Mouse (Mus musculus): Measurements from ENCODE around the gene Map7d1. TPM values are rescaled to one million over a fixed set of nuclear protein-coding genes. Genes with fewer than 3 reads are reported as not detected.

Map7d1 gene
- polyA plus RNA-seq, 1 experiment from 2014 or later: 5.8 TPM

- no peak overlapping the region for H3K9ac ChIP-seq (ENCODE audit: low read depth, low read length)
- H3K4me2 ChIP-seq (ENCODE audit: low read depth, low read length): no peak overlapping the region
- WGBS (ENCODE audit: insufficient replicate concordance): 48% methylated on average over 13 of the region's 13 CpGs
- peaks cover 32% of the 10 kb centered on the region for H3K27me3 ChIP-seq (ENCODE audit: control insufficient read depth, insufficient read depth, low read depth, low read length)
- ATAC-seq (ENCODE audit: low read depth): no peak
- no peak overlapping the region for H3K27ac ChIP-seq (ENCODE audit: low read length)
- no peaks in the 10 kb centered on the region for H3K36me3 ChIP-seq (ENCODE audit: control insufficient read depth, insufficient read depth)
- H3K4me3 ChIP-seq (ENCODE audit: low read depth, low read length): no peak overlapping the region
- H3K9me3 ChIP-seq (replicated peaks; ENCODE audit: control insufficient read depth, low read length): no peaks in the 10 kb centered on the region
- H3K4me1 ChIP-seq (ENCODE audit: control insufficient read depth, low read depth, low read length): peaks cover 2% of the 10 kb centered on the region
Observed at GRCm38 (mm10) chr4:126291196-126291595, 35.1 kb upstream of the Map7d1 start.

- H3K9me3 ChIP-seq (replicated peaks; ENCODE audit: control insufficient read depth, low read length): no peaks in the 10 kb centered on the region
- peaks cover 2% of the 10 kb centered on the region for H3K4me1 ChIP-seq (ENCODE audit: control insufficient read depth, low read depth, low read length)
- no peak overlapping the region for H3K27ac ChIP-seq (ENCODE audit: low read length)
- H3K36me3 ChIP-seq (ENCODE audit: control insufficient read depth, insufficient read depth): no peaks in the 10 kb centered on the region
- H3K4me2 ChIP-seq (ENCODE audit: low read depth, low read length): no peak overlapping the region
- peaks cover 34% of the 10 kb centered on the region for H3K27me3 ChIP-seq (ENCODE audit: control insufficient read depth, insufficient read depth, low read depth, low read length)
- 72% methylated on average over 8 of the region's 8 CpGs for WGBS (ENCODE audit: insufficient replicate concordance)
- H3K9ac ChIP-seq (ENCODE audit: low read depth, low read length): no peak overlapping the region
- no peak for ATAC-seq (ENCODE audit: low read depth)
- no peak overlapping the region for H3K4me3 ChIP-seq (ENCODE audit: low read depth, low read length)
Observed at GRCm38 (mm10) chr4:126290314-126290713, 34.2 kb upstream of the Map7d1 start.

DNA sequence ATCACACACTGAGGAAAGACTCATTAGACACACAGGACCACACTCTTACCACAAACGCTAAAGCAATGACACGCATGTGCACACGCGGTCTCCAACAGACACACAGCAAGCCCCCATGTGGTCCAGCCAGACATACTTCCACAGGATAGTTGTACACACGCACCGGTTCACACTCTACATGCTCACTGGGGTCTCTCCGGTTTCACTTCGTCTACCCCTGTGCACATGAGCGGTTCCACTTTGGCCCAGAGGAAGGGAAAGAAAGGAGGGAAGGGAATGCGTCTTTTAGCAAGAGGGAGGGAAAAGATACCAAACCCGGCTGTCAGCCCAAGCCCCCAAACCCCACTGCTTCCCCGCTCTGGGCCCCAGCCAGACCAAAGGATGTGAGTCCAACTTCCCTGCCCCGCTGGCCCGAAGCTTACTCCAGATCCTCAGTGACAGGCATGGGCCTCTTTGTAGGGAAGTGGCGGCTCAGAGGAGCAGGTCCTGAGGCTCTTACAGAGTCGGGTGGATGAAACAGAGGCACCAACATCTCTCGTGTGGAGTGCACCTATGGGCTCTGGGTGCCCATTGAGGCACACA, 32.0 kb upstream of the Map7d1 start:
- ATAC-seq (ENCODE audit: low read depth): no peak
- Histone ChIP-seq H3K27me3 (ENCODE audit: control insufficient read depth, insufficient read depth, low read depth, low read length) (peaks cover 40% of the 10 kb centered on the region), H3K9me3 (replicated peaks; ENCODE audit: control insufficient read depth, low read length) (no peaks in the 10 kb centered on the region), H3K27ac (ENCODE audit: low read length) (no peak overlapping the region), H3K4me1 (ENCODE audit: control insufficient read depth, low read depth, low read length) (peaks cover 2% of the 10 kb centered on the region), H3K9ac (ENCODE audit: low read depth, low read length) (no peak overlapping the region), H3K4me3 (ENCODE audit: low read depth, low read length) (no peak overlapping the region), H3K4me2 (ENCODE audit: low read depth, low read length) (no peak overlapping the region), H3K36me3 (ENCODE audit: control insufficient read depth, insufficient read depth) (no peaks in the 10 kb centered on the region)
- WGBS (ENCODE audit: insufficient replicate concordance): 29% methylated on average over 17 of the region's 17 CpGs

DNA sequence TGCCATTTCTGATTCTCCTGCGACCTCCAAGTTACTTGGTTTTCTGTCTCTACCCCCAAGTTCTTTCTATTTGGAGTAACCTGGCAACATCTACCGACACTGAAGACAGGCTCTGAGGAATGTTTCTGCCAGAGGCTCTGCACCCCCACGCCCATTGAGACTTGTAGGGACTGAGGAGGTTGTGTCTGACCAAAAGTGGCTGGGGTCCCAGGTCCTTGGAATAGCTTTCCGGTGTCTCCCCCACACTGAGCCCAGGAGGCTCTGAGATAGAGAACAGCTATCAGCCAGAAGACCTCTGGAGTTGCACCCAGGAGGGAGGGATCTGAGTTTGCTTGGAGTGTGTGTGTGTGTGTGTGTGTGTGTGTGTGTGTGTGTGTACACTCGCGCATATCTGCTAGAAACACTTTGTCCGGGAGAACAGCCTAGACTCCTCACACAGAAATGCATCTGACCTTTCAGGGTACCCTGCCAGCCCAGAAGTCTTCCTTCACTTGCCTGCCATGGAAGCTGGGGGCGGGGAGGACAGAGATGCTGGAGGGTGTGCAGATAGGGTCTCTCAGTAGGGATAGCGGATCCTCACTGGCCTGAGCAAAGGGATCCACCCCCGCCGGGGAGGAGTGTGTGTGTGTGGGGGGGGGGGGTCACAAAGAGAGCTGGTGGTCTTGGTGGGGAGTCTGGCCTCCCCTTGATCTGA, 31.3 kb upstream of the Map7d1 start:
- Histone ChIP-seq H3K4me2 (ENCODE audit: low read depth, low read length) (no peak overlapping the region), H3K9ac (ENCODE audit: low read depth, low read length) (no peak overlapping the region), H3K27me3 (ENCODE audit: control insufficient read depth, insufficient read depth, low read depth, low read length) (peaks cover 40% of the 10 kb centered on the region), H3K4me1 (ENCODE audit: control insufficient read depth, low read depth, low read length) (peaks cover 2% of the 10 kb centered on the region), H3K9me3 (replicated peaks; ENCODE audit: control insufficient read depth, low read length) (no peaks in the 10 kb centered on the region), H3K36me3 (ENCODE audit: control insufficient read depth, insufficient read depth) (no peaks in the 10 kb centered on the region), H3K4me3 (ENCODE audit: low read depth, low read length) (no peak overlapping the region), H3K27ac (ENCODE audit: low read length) (no peak overlapping the region)
- WGBS (ENCODE audit: insufficient replicate concordance): 35% methylated on average over 11 of the region's 11 CpGs
- ATAC-seq (ENCODE audit: low read depth): no peak

DNA sequence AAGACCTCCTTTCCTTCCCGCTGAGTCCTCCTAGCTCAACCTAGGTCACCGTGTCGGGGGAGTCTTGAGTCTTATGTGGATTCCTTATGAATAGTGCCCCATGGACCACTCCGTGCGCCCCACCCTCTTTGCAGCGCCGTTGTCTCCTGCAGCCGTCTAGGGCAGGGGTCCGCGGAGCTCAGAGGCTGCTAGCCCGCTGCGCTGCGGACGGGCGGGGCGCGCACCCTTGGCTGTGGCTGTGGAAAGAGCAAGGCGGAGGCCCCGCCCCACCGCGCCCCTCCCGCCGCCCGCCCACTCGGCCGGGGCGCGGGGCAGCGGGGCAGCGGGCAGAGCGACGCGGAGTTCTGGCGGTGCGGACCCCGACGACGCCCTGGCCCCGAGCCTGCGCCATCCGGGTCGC, 30.3 kb upstream of the Map7d1 start, which contains the start of gene Col8a2:
TSS of gene Col8a2 (plus strand) at position 302 of the 400 bp plus-strand sequence.
- Histone ChIP-seq H3K9me3 (replicated peaks; ENCODE audit: control insufficient read depth, low read length) (no peaks in the 10 kb centered on the region), H3K9ac (ENCODE audit: low read depth, low read length) (no peak within 1 kb of the TSS; the same call in 1 of the 2 replicates), H3K4me3 (ENCODE audit: low read depth, low read length) (peak within 1 kb of the TSS; percentile 47), H3K4me2 (ENCODE audit: low read depth, low read length) (peak within 1 kb of the TSS; percentile 57), H3K27me3 (ENCODE audit: control insufficient read depth, insufficient read depth, low read depth, low read length) (peaks cover 40% of the 10 kb centered on the region), H3K36me3 (ENCODE audit: control insufficient read depth, insufficient read depth) (no peaks in the 10 kb centered on the region), H3K27ac (ENCODE audit: low read length) (no peak within 1 kb of the TSS), H3K4me1 (ENCODE audit: control insufficient read depth, low read depth, low read length) (peaks cover 2% of the 10 kb centered on the region)
- peak; percentile 35; the same call in 1 of the 2 replicates for ATAC-seq (ENCODE audit: low read depth)
- WGBS (ENCODE audit: insufficient replicate concordance): 4% methylated on average over 42 of the region's 42 CpGs

DNA sequence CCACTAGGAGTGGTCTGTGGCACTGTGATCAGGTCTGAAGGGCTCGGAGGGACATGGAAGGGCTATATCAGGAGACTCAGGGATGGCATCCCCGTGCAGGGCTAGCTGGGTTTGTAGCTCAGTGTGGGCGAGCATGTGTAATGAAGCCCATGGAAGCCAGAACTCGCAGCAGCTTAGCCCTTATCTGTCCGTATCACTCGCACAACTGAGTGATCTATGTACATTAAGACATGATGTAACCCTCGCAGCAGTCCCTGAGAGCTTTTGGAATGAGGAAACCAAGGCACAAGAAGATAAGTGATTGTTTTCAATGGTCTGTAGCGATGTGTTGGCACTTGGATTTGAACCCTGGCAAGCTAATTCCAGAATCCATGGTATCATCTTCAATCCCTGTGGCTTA, 27.4 kb upstream of the Map7d1 start:
- Histone ChIP-seq H3K9ac (ENCODE audit: low read depth, low read length) (no peak overlapping the region), H3K4me2 (ENCODE audit: low read depth, low read length) (no peak overlapping the region), H3K9me3 (replicated peaks; ENCODE audit: control insufficient read depth, low read length) (no peaks in the 10 kb centered on the region), H3K4me1 (ENCODE audit: control insufficient read depth, low read depth, low read length) (peaks cover 2% of the 10 kb centered on the region), H3K27me3 (ENCODE audit: control insufficient read depth, insufficient read depth, low read depth, low read length) (peaks cover 36% of the 10 kb centered on the region), H3K36me3 (ENCODE audit: control insufficient read depth, insufficient read depth) (no peaks in the 10 kb centered on the region), H3K4me3 (ENCODE audit: low read depth, low read length) (no peak overlapping the region), H3K27ac (ENCODE audit: low read length) (no peak overlapping the region)
- ATAC-seq (ENCODE audit: low read depth): no peak
- 45% methylated on average over 8 of the region's 8 CpGs for WGBS (ENCODE audit: insufficient replicate concordance)

DNA sequence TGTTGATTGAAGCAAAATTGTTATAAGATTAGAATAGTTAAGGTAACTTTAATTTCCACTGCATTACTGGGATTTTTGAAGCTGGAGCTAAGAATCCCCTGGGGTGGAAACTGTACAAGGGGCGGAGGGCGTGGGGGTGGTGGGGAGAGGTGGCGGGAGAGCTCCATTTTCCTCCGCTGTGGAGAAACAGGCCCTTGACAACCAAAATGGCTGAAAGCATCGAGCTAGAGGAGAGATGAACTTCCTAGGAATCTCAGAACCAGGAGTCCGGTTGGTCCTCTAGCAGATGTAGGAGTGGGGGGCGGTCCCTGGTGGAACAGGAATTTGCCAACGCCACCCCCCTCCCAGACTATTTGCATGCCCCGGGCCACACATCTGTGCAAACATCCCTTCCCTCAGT, 25.6 kb upstream of the Map7d1 start:
- no peak for ATAC-seq (ENCODE audit: low read depth)
- Histone ChIP-seq H3K36me3 (ENCODE audit: control insufficient read depth, insufficient read depth) (no peaks in the 10 kb centered on the region), H3K4me3 (ENCODE audit: low read depth, low read length) (no peak overlapping the region), H3K9ac (ENCODE audit: low read depth, low read length) (no peak overlapping the region), H3K27ac (ENCODE audit: low read length) (no peak overlapping the region), H3K4me1 (ENCODE audit: control insufficient read depth, low read depth, low read length) (peaks cover 2% of the 10 kb centered on the region), H3K27me3 (ENCODE audit: control insufficient read depth, insufficient read depth, low read depth, low read length) (peaks cover 17% of the 10 kb centered on the region), H3K9me3 (replicated peaks; ENCODE audit: control insufficient read depth, low read length) (no peaks in the 10 kb centered on the region), H3K4me2 (ENCODE audit: low read depth, low read length) (no peak overlapping the region)
- whole genome bisulfite sequencing (ENCODE audit: insufficient replicate concordance): 64% methylated on average over 9 of the region's 9 CpGs

- H3K9ac ChIP-seq (ENCODE audit: low read depth, low read length): no peak overlapping the region
- no peaks in the 10 kb centered on the region for H3K36me3 ChIP-seq (ENCODE audit: control insufficient read depth, insufficient read depth)
- no peaks in the 10 kb centered on the region for H3K4me1 ChIP-seq (ENCODE audit: control insufficient read depth, low read depth, low read length)
- no peak overlapping the region for H3K4me2 ChIP-seq (ENCODE audit: low read depth, low read length)
- no peak for ATAC-seq (ENCODE audit: low read depth)
- WGBS (ENCODE audit: insufficient replicate concordance): 72% methylated on average over 9 of the region's 9 CpGs
- H3K27me3 ChIP-seq (ENCODE audit: control insufficient read depth, insufficient read depth, low read depth, low read length): no peaks in the 10 kb centered on the region; the same call in 1 of the 2 replicates
- no peak overlapping the region for H3K27ac ChIP-seq (ENCODE audit: low read length)
- no peak overlapping the region for H3K4me3 ChIP-seq (ENCODE audit: low read depth, low read length)
- no peaks in the 10 kb centered on the region for H3K9me3 ChIP-seq (replicated peaks; ENCODE audit: control insufficient read depth, low read length)
Observed at GRCm38 (mm10) chr4:126278961-126279360, 22.8 kb upstream of the Map7d1 start.

- Histone ChIP-seq H3K27ac (ENCODE audit: low read length) (no peak overlapping the region), H3K4me1 (ENCODE audit: control insufficient read depth, low read depth, low read length) (no peaks in the 10 kb centered on the region), H3K27me3 (ENCODE audit: control insufficient read depth, insufficient read depth, low read depth, low read length) (no peaks in the 10 kb centered on the region), H3K9ac (ENCODE audit: low read depth, low read length) (no peak overlapping the region), H3K36me3 (ENCODE audit: control insufficient read depth, insufficient read depth) (no peaks in the 10 kb centered on the region), H3K4me2 (ENCODE audit: low read depth, low read length) (no peak overlapping the region), H3K4me3 (ENCODE audit: low read depth, low read length) (no peak overlapping the region), H3K9me3 (replicated peaks; ENCODE audit: control insufficient read depth, low read length) (no peaks in the 10 kb centered on the region)
- WGBS (ENCODE audit: insufficient replicate concordance): 58% methylated on average over 9 of the region's 9 CpGs
- no peak for ATAC-seq (ENCODE audit: low read depth)
Observed at GRCm38 (mm10) chr4:126278565-126278915, 22.4 kb upstream of the Map7d1 start.
